Mouse (Mus musculus) CH12.LX (cell line): Measurements from ENCODE around the gene Ccnjl. TPM values are rescaled to one million over a fixed set of nuclear protein-coding genes. Genes with fewer than 3 reads are reported as not detected.

Experiments
- DNase-seq: peaks from one replicate; pipeline ENCODE4 v3.0.0-alpha.2; 2013; ENCODE audit errors: extremely low read depth
- H3K27ac ChIP-seq: 2 replicates; pipeline ENCODE4 v1.5.1; 2012; ENCODE audit warnings: low read depth, mild to moderate bottlenecking, control low read depth, moderate library complexity; ENCODE audit not compliant: insufficient read depth
- H3K27me3 ChIP-seq: replicated peaks from 2 replicates; pipeline ENCODE3; 2012; ENCODE audit warnings: inconsistent platforms
- H3K36me3 ChIP-seq, 2 experiments: replicated peaks in 1 of 2; 2 replicates each; pipeline versions ENCODE3 to v1.6.1; 2012; ENCODE audit warnings: inconsistent platforms in 1 of 2, low read length in 1 of 2, mild to moderate bottlenecking in 1 of 2, mixed read lengths in 1 of 2, moderate library complexity in 1 of 2; ENCODE audit not compliant: control insufficient read depth in 1 of 2, insufficient read depth in 1 of 2
- H3K4me1 ChIP-seq, 2 experiments: 2 replicates each; pipeline ENCODE4 v1.6.1; 2012; ENCODE audit warnings: inconsistent platforms in 1 of 2, moderate library complexity in 1 of 2; ENCODE audit not compliant: insufficient read depth in 2 of 2, control insufficient read depth in 1 of 2
- H3K4me2 ChIP-seq: 2 replicates; pipeline ENCODE4 v1.6.1; 2012; ENCODE audit warnings: low read depth, mild to moderate bottlenecking, control low read depth; ENCODE audit not compliant: poor library complexity, insufficient read depth, severe bottlenecking
- H3K4me3 ChIP-seq, 3 experiments: fragments of 150-350 bp in 1 of 3; sonication (generic) in 1 of 3; replicated peaks in 1 of 3; 2 replicates each; pipeline versions ENCODE3 to v1.5.1; 2011 to 2012; ENCODE audit warnings: low read depth in 2 of 3, low read length in 2 of 3, mild to moderate bottlenecking in 2 of 3, moderate library complexity in 2 of 3, control low read depth in 1 of 3, improper control_type of control experiment in 1 of 3, inconsistent platforms in 1 of 3, mixed read lengths in 1 of 3; ENCODE audit not compliant: poor library complexity in 1 of 3
- H3K79me2 ChIP-seq: replicated peaks from 2 replicates; pipeline ENCODE4 v1.6.1; 2012; ENCODE audit warnings: mild to moderate bottlenecking, moderate library complexity; ENCODE audit not compliant: control insufficient read depth, poor library complexity, insufficient read depth, severe bottlenecking; ENCODE audit errors: extremely low read depth
- H3K9ac ChIP-seq: 2 replicates; pipeline ENCODE4 v1.6.1; 2012; ENCODE audit warnings: low read depth, mild to moderate bottlenecking, control low read depth, moderate library complexity; ENCODE audit not compliant: insufficient read depth
- H3K9me3 ChIP-seq: replicated peaks from 2 replicates; pipeline ENCODE3; 2012; ENCODE audit warnings: low read length, inconsistent platforms, mixed read lengths
- BHLHE40 ChIP-seq: IDR thresholded peaks from 2 replicates; pipeline ENCODE4 v1.6.1; 2011; ENCODE audit warnings: mild to moderate bottlenecking, low read depth, low read length, improper control_type of control experiment
- CHD1 ChIP-seq: IDR thresholded peaks from 2 replicates; pipeline ENCODE4 v1.6.1; 2012; ENCODE audit warnings: low read depth, low read length, improper control_type of control experiment, inconsistent platforms
- CHD2 ChIP-seq: IDR thresholded peaks from 2 replicates; pipeline ENCODE4 v1.6.1; 2011; ENCODE audit warnings: low read length, improper control_type of control experiment
- CTCF ChIP-seq, 2 experiments: IDR thresholded peaks in 1 of 2; conservative IDR thresholded peaks in 1 of 2; 2 replicates each; pipeline ENCODE4 v1.5.1; 2011 to 2012; ENCODE audit warnings: low read depth in 2 of 2, low read length in 2 of 2, improper control_type of control experiment in 1 of 2, inconsistent platforms in 1 of 2, mild to moderate bottlenecking in 1 of 2, moderate library complexity in 1 of 2
- E2F4 ChIP-seq: IDR thresholded peaks from 2 replicates; pipeline ENCODE4 v1.6.1; 2011; ENCODE audit warnings: low read depth, low read length, improper control_type of control experiment; ENCODE audit not compliant: insufficient replicate concordance
- IRF4 ChIP-seq: IDR thresholded peaks from 2 replicates; pipeline ENCODE4 v1.6.1; 2014; ENCODE audit warnings: low read depth, mild to moderate bottlenecking, inconsistent platforms, low read length, improper control_type of control experiment
- JUN ChIP-seq: IDR thresholded peaks from 2 replicates; pipeline ENCODE4 v1.6.1; 2011; ENCODE audit warnings: low read depth, mild to moderate bottlenecking, low read length, improper control_type of control experiment, moderate library complexity; ENCODE audit not compliant: insufficient read depth
- JUND ChIP-seq: conservative IDR thresholded peaks from 2 replicates; pipeline ENCODE4 v1.6.1; 2011; ENCODE audit warnings: low read depth, low read length, improper control_type of control experiment
- MAFK ChIP-seq: IDR thresholded peaks from 2 replicates; pipeline ENCODE4 v1.6.1; 2011; ENCODE audit warnings: low read length, improper control_type of control experiment; ENCODE audit not compliant: insufficient replicate concordance
- MEF2A ChIP-seq: IDR thresholded peaks from 2 replicates; pipeline ENCODE4 v1.6.1; 2014; ENCODE audit warnings: low read depth, mild to moderate bottlenecking, inconsistent platforms, low read length, improper control_type of control experiment, borderline replicate concordance
- MXI1 ChIP-seq: IDR thresholded peaks from 2 replicates; pipeline ENCODE4 v1.6.1; 2011; ENCODE audit warnings: mild to moderate bottlenecking, low read depth, low read length, improper control_type of control experiment
- NELFE ChIP-seq: IDR thresholded peaks from 2 replicates; pipeline ENCODE4 v1.6.1; 2011; ENCODE audit warnings: low read depth, low read length, improper control_type of control experiment
- NRF1 ChIP-seq: IDR thresholded peaks from 2 replicates; pipeline ENCODE4 v1.6.1; 2014; ENCODE audit warnings: low read depth, mild to moderate bottlenecking, inconsistent platforms, low read length, improper control_type of control experiment, moderate library complexity
- POLR2AphosphoS2 ChIP-seq: IDR thresholded peaks from 2 replicates; pipeline ENCODE4 v1.6.1; 2011; ENCODE audit warnings: low read depth, low read length, improper control_type of control experiment
- RAD21 ChIP-seq: IDR thresholded peaks from 2 replicates; pipeline ENCODE4 v1.6.1; 2011; ENCODE audit warnings: low read depth, mild to moderate bottlenecking, low read length, improper control_type of control experiment, moderate library complexity
- RCOR1 ChIP-seq: conservative IDR thresholded peaks from 2 replicates; pipeline ENCODE4 v1.6.1; 2012; ENCODE audit warnings: low read depth, mild to moderate bottlenecking, inconsistent platforms, low read length, improper control_type of control experiment
- SMC3 ChIP-seq: IDR thresholded peaks from 2 replicates; pipeline ENCODE4 v1.6.1; 2011; ENCODE audit warnings: low read depth, low read length, improper control_type of control experiment
- TBP ChIP-seq: conservative IDR thresholded peaks from 2 replicates; pipeline ENCODE4 v1.6.1; 2011; ENCODE audit warnings: low read depth, low read length, improper control_type of control experiment
- UBTF ChIP-seq: IDR thresholded peaks from 2 replicates; pipeline ENCODE4 v1.6.1; 2012; ENCODE audit warnings: low read depth, mild to moderate bottlenecking, inconsistent platforms, low read length, improper control_type of control experiment, moderate library complexity
- USF2 ChIP-seq: conservative IDR thresholded peaks from 2 replicates; pipeline ENCODE4 v1.6.1; 2011; ENCODE audit warnings: low read depth, low read length, improper control_type of control experiment
- ZNF384 ChIP-seq: IDR thresholded peaks from 2 replicates; pipeline ENCODE4 v1.6.1; 2012; ENCODE audit warnings: low read depth, low read length, improper control_type of control experiment, inconsistent platforms
- dilution Hi-C: fragments of 300-500 bp; cut with MboI; formaldehyde crosslinking; loops from 2 replicates; pipeline ENCODE4 v1.14.3; 2020; ENCODE audit warnings: low sequenced_read_pairs; ENCODE audit not compliant: extremely low pct_unique_long_range_greater_than_20kb, extremely low pct_ligation_motif_present
- in situ Hi-C: fragments of 300-500 bp; cut with MboI; formaldehyde crosslinking; loops from 3 replicates; pipeline ENCODE4 v1.14.3; 2019; ENCODE audit warnings: low sequenced_read_pairs, low pct_ligation_motif_present, low pct_unique_long_range_greater_than_20kb, mixed read lengths
- polyA plus RNA-seq: library from polyadenylated mRNA; unstranded; fragments of >175 nt; gene quantifications from 2 replicates; pipeline ENCODE4 v1.2.1, GENCODE M21; 2012; ENCODE audit warnings: low read depth; ENCODE audit not compliant: insufficient read length
- total RNA-seq, 2 experiments: library from RNA; depleted of rRNA; stranded (reverse); fragments of 300-350 nt in 1 of 2; fragments of >200 nt in 1 of 2; gene quantifications; 2 replicates each; pipeline ENCODE4 v1.2.3; 2012 to 2014

The Ccnjl gene
- total and polyA plus RNA-seq, 3 experiments = not detected

- Histone ChIP-seq H3K9ac (no peak overlapping the region), H3K9me3 (no peaks in the 10 kb centered on the region), H3K27me3 (no peaks in the 10 kb centered on the region), H3K4me1 (no peaks in the 10 kb centered on the region), H3K79me2 (no peaks in the 10 kb centered on the region), H3K27ac (no peak overlapping the region), H3K36me3 (no peaks in the 10 kb centered on the region), H3K4me2 (no peak overlapping the region), H3K4me3 (no peak overlapping the region)
- in situ Hi-C loops (loop anchor here (5.0 kb wide), 1 partner anchor 93 kb away; no protein-coding TSS in a partner anchor), dilution Hi-C loops (no loop called here)
- no peak for DNase-seq
- TF ChIP-seq MXI1 = no peak
- no peak for TF ChIP-seq RAD21
- no peak for TF ChIP-seq CHD2
- no peak for TF ChIP-seq MEF2A
- TF ChIP-seq MAFK = no peak
- no peak for TF ChIP-seq BHLHE40
- no peak for TF ChIP-seq E2F4
- no peak for TF ChIP-seq NRF1
- TF ChIP-seq UBTF = no peak
- TF ChIP-seq TBP = no peak
- no peak for TF ChIP-seq NELFE
- TF ChIP-seq JUND = no peak
- no peak for TF ChIP-seq IRF4
These were observed 56.8 kb downstream of the Ccnjl start for GRCm38 (mm10) chr11:43585211-43586005.

GRCm38 (mm10) chr11:43586324-43587090 is 57.9 kb downstream of the Ccnjl start, which contains the start of gene 4933415A04Rik:
TSS of gene 4933415A04Rik (plus strand) at chr11:43587040.
- peak; percentile 82 for DNase-seq
- in situ Hi-C loops = loop anchor here (5.0 kb wide), 1 partner anchor 94 kb away; no protein-coding TSS in a partner anchor
- dilution Hi-C loops = no loop called here
- Histone ChIP-seq H3K9me3 (no peaks in the 10 kb centered on the region), H3K27ac (no peak within 1 kb of the TSS), H3K36me3 (no peaks in the 10 kb centered on the region), H3K27me3 (no peaks in the 10 kb centered on the region), H3K79me2 (no peaks in the 10 kb centered on the region), H3K9ac (no peak within 1 kb of the TSS), H3K4me2 (no peak within 1 kb of the TSS)
- TF ChIP-seq UBTF (no peak), RCOR1 (no peak), CTCF (conservative IDR thresholded peaks at IDR 0.05 in 1 of 2, IDR thresholded peaks at IDR 0.05 in 1 of 2; ENCODE audit: low read depth in 2 of 2, low read length in 2 of 2) (peak; percentile 72 to 85), ZNF384 (peak; percentile 37; the same call in 1 of the 2 replicates), NRF1 (no peak), USF2 (no peak), POLR2AphosphoS2 (no peak), RAD21 (peak; percentile 35), CHD1 (no peak), SMC3 (peak; percentile 87), JUN (no peak)
- TF ChIP-seq, all 38 proteins: peak for 4
- Histone ChIP-seq H3K4me3 (no peak within 1 kb of the TSS), H3K4me1 (no peaks in the 10 kb centered on the region)
